Mouse (Mus musculus): Measurements from ENCODE around the gene Abcb8. TPM values are rescaled to one million over a fixed set of nuclear protein-coding genes. Genes with fewer than 3 reads are reported as not detected.

The Abcb8 gene
- polyA plus RNA-seq, 1 experiment from 2014 or later: 30.5 TPM

DNA sequence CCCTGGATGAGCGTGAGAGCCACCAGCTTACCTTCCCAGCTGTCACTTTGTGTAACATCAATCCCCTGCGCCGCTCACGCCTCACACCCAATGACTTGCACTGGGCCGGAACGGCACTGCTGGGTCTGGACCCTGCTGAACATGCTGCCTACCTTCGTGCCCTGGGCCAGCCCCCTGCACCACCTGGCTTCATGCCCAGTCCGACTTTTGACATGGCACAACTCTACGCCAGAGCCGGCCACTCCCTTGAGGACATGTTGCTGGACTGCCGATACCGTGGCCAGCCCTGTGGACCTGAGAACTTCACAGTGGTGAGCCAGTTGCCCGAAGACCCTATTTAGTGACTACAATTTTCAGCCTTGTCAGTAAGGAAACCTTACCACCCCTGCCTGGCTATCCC is 20.5 kb downstream of the Abcb8 start:
- Histone ChIP-seq H3K27ac (no peak overlapping the region), H3K4me2 (no peak overlapping the region), H3K4me3 (replicated peaks) (no peak overlapping the region), H3K27me3 (peaks cover 45% of the 10 kb centered on the region), H3K4me1 (replicated peaks) (peaks cover 3% of the 10 kb centered on the region; the same call in 1 of the 2 replicates), H3K9ac (no peak overlapping the region), H3K36me3 (0 out of 2 replicates have a peak, but pooled peaks cover 2% of the 10 kb centered on the region), H3K9me3 (replicated peaks) (no peaks in the 10 kb centered on the region)
- 69% methylated on average over 13 of the region's 13 CpGs for WGBS (ENCODE audit: insufficient replicate concordance)
- ATAC-seq (ENCODE audit: low read depth) (no peak), DNase-seq (no peak)

DNA sequence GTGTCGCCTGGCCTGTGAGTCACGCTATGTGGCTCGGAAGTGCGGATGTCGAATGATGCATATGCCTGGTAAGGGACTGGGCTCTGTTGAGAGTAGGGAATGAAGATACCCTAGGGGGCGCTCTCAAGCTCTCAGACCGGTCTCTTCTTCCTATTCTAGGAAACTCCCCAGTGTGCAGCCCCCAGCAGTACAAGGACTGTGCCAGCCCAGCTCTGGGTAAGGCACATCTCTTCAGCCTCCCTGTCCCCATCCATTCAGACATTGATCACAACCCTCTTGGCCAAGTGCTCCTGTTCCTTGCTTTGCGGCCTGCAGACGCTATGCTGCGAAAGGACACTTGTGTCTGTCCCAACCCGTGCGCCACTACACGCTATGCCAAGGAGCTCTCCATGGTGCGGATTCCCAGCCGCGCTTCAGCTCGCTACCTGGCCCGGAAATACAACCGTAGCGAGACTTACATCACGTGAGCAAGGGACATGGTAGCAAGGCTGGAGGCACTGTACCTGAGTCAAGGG is 22.8 kb downstream of the Abcb8 start:
- peaks cover 42% of the 10 kb centered on the region for H3K27me3 ChIP-seq
- H3K9ac ChIP-seq: no peak overlapping the region
- DNase-seq (peak; percentile 48), ATAC-seq (ENCODE audit: low read depth) (peak; percentile 63)
- H3K27ac ChIP-seq: no peak overlapping the region
- H3K9me3 ChIP-seq (replicated peaks): no peaks in the 10 kb centered on the region
- H3K36me3 ChIP-seq: peaks cover 12% of the 10 kb centered on the region
- WGBS (ENCODE audit: insufficient replicate concordance): 9% methylated on average over 21 of the region's 21 CpGs
- H3K4me2 ChIP-seq: no peak overlapping the region
- peaks cover 3% of the 10 kb centered on the region; the same call in 1 of the 2 replicates for H3K4me1 ChIP-seq (replicated peaks)
- no peak overlapping the region for H3K4me3 ChIP-seq (replicated peaks)

DNA sequence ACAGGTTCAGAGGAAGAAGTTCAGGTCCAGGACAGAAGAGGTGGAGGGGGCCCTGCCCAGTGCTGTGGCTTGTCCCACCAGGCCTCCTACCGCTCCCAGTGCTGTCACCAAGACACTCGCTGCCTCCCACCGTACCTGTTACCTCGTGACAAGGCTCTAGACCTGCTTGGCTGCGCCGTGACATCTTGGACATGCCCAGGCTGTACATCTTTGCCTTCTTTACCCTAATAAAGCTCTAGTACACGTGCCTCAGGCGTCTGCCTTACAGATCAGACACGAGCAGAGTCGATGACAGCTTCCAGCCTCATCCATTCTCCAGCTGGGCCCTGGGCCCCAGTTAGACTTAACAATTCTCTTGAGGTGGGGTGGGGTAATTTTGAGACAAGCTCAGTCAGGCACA is 24.1 kb downstream of the Abcb8 start:
- no peaks in the 10 kb centered on the region for H3K9me3 ChIP-seq (replicated peaks)
- no peak overlapping the region for H3K9ac ChIP-seq
- peaks cover 12% of the 10 kb centered on the region for H3K36me3 ChIP-seq
- no peak overlapping the region for H3K4me3 ChIP-seq (replicated peaks)
- no peak for DNase-seq
- peaks cover 7% of the 10 kb centered on the region for H3K4me1 ChIP-seq (replicated peaks)
- H3K27ac ChIP-seq: no peak overlapping the region
- 76% methylated on average over 10 of the region's 10 CpGs for WGBS (ENCODE audit: insufficient replicate concordance)
- no peak for ATAC-seq (ENCODE audit: low read depth)
- no peak overlapping the region for H3K4me2 ChIP-seq
- H3K27me3 ChIP-seq: peaks cover 29% of the 10 kb centered on the region

DNA sequence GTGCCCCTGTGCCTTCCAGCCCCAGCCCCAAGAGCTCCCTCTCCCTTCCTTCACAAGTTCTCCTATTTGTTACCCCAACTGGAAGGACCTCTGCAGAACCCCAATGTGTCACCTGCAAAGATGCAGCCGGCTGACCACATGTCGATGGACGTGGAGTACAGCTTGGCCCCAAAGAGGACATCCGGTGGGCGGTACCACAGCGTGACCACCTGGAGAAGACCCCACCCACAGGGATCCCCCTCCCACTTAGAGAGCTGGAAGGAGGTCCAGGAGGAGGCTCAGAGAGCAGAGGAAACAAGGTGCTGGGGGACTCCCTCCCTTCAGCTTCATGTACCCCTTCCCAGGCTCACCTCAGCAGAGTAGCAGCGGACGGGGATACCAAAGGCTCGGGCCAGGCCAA is 26.9 kb downstream of the Abcb8 start:
- DNase-seq: no peak

DNA sequence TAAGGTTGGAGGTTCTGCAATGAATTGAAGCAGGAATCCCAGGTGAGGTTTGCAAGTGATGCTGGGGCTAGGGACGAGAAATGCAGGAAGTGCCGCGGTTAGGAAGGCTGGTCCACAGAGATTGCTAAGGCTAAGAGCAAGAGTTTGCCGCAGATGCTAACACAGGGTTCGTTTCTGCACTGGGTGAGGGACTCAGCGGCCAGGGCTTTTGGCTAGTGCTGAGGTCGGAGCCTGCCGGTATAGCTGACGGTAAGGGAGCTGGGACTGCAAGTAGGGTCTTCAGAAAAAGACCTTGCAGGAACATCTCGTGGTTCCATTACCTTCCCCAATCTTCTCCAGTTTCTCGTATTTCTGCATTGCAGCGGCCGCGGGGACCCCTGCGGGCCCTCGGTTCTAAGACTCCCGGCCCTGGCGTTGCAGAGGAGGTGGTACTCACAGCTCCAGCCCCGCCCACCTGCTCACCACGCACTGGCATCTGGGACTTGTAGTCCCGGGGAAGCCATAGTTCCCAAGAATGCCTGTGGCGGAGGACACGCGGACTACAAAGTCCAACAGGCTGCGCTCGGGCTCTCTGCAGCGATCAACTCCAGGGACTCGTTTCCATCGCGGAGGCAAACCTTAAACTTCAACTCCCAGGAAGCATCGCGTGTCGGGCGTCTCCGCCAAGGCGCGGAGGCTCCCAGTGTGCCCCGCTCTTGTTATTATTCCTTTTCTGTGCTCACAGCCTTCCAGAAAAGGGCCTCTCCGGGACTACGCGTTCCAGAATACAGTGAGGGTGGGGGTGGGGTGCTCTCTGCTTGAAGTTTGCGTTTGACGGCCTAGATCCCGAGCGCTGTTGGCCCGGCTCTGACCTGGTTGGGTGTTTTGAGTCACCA is 29.9 kb downstream of the Abcb8 start, which contains the start of the genes Cdk5 and Slc4a2:
TSS of gene Cdk5 (minus strand) at position 402 of the 875 bp plus-strand sequence.
TSS of gene Slc4a2 (plus strand) at position 709 of the 875 bp plus-strand sequence.
- peak within 1 kb of the TSS; percentile 94 for H3K4me2 ChIP-seq
- peak; percentile 96 for DNase-seq
- H3K9me3 ChIP-seq (replicated peaks): no peaks in the 10 kb centered on the region
- H3K36me3 ChIP-seq: peaks cover 12% of the 10 kb centered on the region
- peak; percentile 92 for ATAC-seq (ENCODE audit: low read depth)
- H3K9ac ChIP-seq: peak within 1 kb of the TSS; percentile 88
- peaks cover 50% of the 10 kb centered on the region for H3K4me1 ChIP-seq (replicated peaks)
- peak within 1 kb of the TSS; percentile 69 for H3K4me3 ChIP-seq (replicated peaks)
- WGBS (ENCODE audit: insufficient replicate concordance): under 1% methylated on average over 46 of the region's 46 CpGs
- H3K27me3 ChIP-seq: no peaks in the 10 kb centered on the region
- peak within 1 kb of the TSS; percentile 94 for H3K27ac ChIP-seq

More for the DNA sequence above, 26.9 kb downstream of the Abcb8 start:
- no peaks in the 10 kb centered on the region for H3K9me3 ChIP-seq (replicated peaks)
- H3K36me3 ChIP-seq: peaks cover 12% of the 10 kb centered on the region
- H3K27me3 ChIP-seq: peaks cover 5% of the 10 kb centered on the region; the same call in 1 of the 2 replicates
- no peak overlapping the region for H3K27ac ChIP-seq
- no peak overlapping the region for H3K9ac ChIP-seq
- no peak overlapping the region for H3K4me3 ChIP-seq (replicated peaks)
- WGBS (ENCODE audit: insufficient replicate concordance): 87% methylated on average over 9 of the region's 9 CpGs
- peaks cover 23% of the 10 kb centered on the region for H3K4me1 ChIP-seq (replicated peaks)
- no peak overlapping the region for H3K4me2 ChIP-seq
- no peak for ATAC-seq (ENCODE audit: low read depth)

DNA sequence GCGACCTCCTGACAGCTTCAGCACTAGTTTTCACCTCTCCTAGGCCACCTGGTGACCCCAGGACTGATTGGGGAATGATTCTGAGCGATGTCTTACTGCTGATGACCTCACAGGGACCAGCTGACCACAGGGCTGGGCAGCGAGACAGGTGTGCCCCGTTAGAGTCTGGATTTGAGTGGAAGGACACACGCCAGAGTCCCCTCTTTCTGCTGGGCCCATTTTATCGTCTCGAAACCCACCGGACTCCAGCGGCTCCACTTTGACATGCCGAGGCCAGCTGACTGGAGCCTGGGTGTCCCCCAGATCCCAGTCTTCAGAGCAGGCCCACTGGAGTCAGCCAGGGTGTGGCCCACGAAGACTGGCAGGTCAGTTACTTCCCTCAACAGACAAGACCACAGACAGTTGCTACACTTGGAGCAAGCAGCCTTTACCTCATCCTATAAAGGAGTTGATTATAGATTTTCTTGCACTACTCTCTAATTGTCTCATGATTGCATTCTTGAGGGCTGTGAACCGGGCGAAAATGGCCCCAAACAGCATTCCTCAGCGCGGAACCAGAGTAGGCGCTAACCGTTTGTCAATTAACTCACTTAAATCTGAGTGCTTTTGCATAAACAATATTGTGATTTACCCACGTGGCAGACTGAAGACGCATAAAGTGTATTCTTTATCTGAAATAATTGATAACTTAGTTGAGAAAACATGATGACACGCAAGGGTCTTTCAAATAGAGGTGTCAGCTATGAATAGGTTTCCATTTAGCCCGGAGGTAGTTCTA is 30.7 kb downstream of the Abcb8 start:
- Histone ChIP-seq H3K36me3 (peaks cover 8% of the 10 kb centered on the region), H3K9me3 (replicated peaks) (no peaks in the 10 kb centered on the region), H3K27ac (peak overlapping the region; percentile 94), H3K4me3 (replicated peaks) (peak overlapping the region; percentile 69), H3K27me3 (no peaks in the 10 kb centered on the region), H3K4me2 (peak overlapping the region; percentile 94), H3K9ac (peak overlapping the region; percentile 88), H3K4me1 (replicated peaks) (peaks cover 58% of the 10 kb centered on the region)
- peak; percentile 34 for DNase-seq
- 12% methylated on average over 21 of the region's 21 CpGs for WGBS (ENCODE audit: insufficient replicate concordance)
- no peak for ATAC-seq (ENCODE audit: low read depth)

DNA sequence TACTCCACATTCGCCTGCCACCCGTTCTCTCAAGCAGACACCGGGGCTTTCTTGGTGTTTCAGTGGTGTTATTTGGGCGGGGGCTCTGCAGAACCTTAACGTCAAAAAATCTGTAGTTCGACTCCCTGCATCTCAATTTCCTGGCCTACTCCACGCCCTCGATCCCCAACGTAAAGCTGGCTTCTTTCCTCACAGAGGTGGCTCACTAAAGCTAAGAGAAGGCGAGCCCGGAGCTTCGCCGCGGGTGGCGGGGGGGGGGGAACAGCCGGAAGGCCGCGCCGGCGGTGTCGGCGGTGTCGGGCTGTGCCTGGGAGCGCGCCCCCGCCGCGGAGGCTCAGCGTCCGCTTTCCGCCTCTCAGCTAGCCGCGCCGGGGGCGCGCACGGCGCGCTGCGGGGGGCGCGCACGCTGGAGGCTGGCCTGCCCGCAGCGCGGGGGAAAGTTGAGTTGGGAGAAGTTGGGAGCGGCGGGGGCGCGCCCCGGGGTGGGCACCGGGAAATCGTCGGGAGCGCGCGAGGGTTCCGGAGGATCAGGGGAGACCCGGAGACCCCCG is 31.5 kb downstream of the Abcb8 start:
- peak; percentile 47 for ATAC-seq (ENCODE audit: low read depth)
- Histone ChIP-seq H3K9ac (peak overlapping the region; percentile 88), H3K4me1 (replicated peaks) (peaks cover 62% of the 10 kb centered on the region), H3K9me3 (replicated peaks) (no peaks in the 10 kb centered on the region), H3K4me3 (replicated peaks) (peak overlapping the region; percentile 69), H3K36me3 (peaks cover 10% of the 10 kb centered on the region), H3K27me3 (no peaks in the 10 kb centered on the region), H3K4me2 (peak overlapping the region; percentile 94), H3K27ac (peak overlapping the region; percentile 94)
- peak; percentile 67 for DNase-seq
- 1% methylated on average over 56 of the region's 60 CpGs for WGBS (ENCODE audit: insufficient replicate concordance)

DNA sequence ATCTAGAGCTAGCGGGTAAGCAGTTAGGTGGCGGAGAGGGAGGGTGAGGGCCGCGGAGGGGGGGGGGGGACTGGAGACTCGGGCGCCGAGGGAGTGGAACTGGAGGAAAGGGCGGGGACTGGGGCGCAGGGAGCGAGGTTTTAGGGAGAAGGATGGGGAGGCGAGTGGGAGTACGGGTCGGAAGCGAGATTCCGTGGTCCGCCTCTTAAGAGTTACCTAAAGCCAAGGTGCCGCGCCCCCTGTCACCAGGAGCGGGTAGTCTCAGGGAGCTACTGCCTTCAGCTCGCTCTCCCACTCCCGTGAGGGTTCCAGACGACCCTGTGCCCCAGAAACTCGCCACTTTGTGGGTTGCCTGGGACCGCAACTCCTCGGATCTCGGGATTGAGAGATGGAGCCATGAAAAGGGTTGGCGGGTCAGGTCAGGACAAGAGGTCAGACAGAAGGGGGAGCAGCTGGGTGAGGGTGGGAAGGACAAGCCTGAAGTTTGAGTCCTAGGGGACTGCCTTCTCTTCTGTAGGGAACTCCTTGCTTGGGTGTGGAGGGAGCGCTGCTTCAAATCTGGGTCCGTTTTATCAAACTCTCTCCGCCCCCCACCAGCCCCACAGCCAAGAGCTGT is 32.1 kb downstream of the Abcb8 start:
- Histone ChIP-seq H3K27ac (0 out of 2 replicates have a peak overlapping the region, but pooled peaks have one; percentile 18), H3K4me1 (replicated peaks) (peaks cover 62% of the 10 kb centered on the region), H3K9me3 (replicated peaks) (no peaks in the 10 kb centered on the region), H3K27me3 (no peaks in the 10 kb centered on the region), H3K9ac (peak overlapping the region; percentile 88), H3K36me3 (peaks cover 14% of the 10 kb centered on the region), H3K4me3 (replicated peaks) (peak overlapping the region; percentile 69), H3K4me2 (peak overlapping the region; percentile 94)
- 1% methylated on average over 28 of the region's 30 CpGs for WGBS (ENCODE audit: insufficient replicate concordance)
- no peak for DNase-seq
- ATAC-seq (ENCODE audit: low read depth): no peak

DNA sequence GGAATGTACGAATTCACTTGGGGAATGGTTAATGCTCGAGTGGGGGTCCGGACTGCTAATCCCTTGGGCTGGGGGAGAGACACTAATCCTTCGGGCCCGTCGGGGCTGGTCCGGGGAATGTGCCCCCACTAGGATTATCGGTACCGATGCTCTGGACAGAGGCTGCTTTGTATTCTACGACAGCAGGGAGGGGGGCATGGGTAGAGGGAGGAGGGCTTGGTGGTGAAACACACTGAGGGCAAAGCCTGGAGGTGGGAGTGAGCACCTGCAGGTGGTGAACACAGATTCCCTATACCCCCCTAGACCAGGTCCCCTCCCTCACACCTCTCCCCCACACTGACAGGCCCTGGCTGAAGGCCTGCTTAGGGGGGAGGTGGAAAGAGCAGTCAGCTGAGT is 32.6 kb downstream of the Abcb8 start:
- Histone ChIP-seq H3K4me1 (replicated peaks) (peaks cover 62% of the 10 kb centered on the region), H3K9me3 (replicated peaks) (no peaks in the 10 kb centered on the region), H3K9ac (peak overlapping the region; percentile 88), H3K4me3 (replicated peaks) (peak overlapping the region; percentile 69), H3K36me3 (peaks cover 19% of the 10 kb centered on the region), H3K27ac (no peak overlapping the region), H3K4me2 (peak overlapping the region; percentile 94), H3K27me3 (no peaks in the 10 kb centered on the region)
- no peak for DNase-seq
- 12% methylated on average over 10 of the region's 10 CpGs for WGBS (ENCODE audit: insufficient replicate concordance)
- no peak for ATAC-seq (ENCODE audit: low read depth)

DNA sequence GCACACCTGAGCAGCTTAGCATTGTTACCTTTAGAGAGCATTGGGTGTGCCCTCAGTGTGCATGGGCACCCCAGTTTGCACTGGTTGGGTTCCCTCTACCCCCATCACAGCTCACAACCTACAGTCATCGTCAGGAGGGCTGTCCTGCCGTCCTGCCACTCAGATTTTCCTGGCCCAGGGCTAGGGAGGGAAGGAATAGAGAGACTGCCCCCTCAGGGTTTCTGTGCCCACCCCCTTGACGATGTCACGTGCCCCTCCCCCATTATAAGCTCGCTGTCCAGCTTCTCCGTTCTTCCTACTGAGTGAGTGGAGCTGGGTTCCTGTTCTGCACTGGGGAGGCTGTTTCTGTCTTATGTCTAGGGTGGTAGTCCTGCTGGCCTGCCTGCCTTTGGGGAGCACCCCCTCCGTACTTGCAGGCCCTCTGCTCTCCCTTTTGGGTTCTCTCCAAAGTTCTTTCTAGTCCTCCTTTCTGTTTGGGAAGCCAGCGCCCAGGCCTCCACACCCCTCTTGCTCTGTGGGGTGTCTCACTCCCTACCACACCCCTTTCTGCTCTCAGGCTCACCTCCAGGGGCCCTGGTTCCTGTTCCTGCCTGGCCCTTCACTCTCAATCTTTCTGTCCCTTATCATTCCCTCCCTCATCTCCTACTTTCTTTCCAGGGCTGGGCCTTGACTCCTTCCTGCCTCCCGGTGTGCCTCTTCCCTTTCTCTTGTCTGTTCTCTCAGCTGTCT is 33.3 kb downstream of the Abcb8 start:
- no peak overlapping the region for H3K27ac ChIP-seq
- peak overlapping the region; percentile 94 for H3K4me2 ChIP-seq
- no peaks in the 10 kb centered on the region for H3K9me3 ChIP-seq (replicated peaks)
- 8% methylated on average over 9 of the region's 9 CpGs for WGBS (ENCODE audit: insufficient replicate concordance)
- H3K4me3 ChIP-seq (replicated peaks): peak overlapping the region; percentile 69
- H3K27me3 ChIP-seq: no peaks in the 10 kb centered on the region
- peak; percentile 18 for DNase-seq
- H3K9ac ChIP-seq: peak overlapping the region; percentile 88
- no peak for ATAC-seq (ENCODE audit: low read depth)
- H3K36me3 ChIP-seq: peaks cover 26% of the 10 kb centered on the region
- peaks cover 62% of the 10 kb centered on the region for H3K4me1 ChIP-seq (replicated peaks)

Data from liver, embryonic 13.5 days (tissue).